Mouse (Mus musculus) lung, postnatal 4 days (tissue): ENCODE measurements around the gene Prdm10.

ENCODE experiments used
- DNase-seq, 2 experiments: peaks; one replicate each; pipeline ENCODE4 v3.0.0; 2021

Prdm10 gene

DNA sequence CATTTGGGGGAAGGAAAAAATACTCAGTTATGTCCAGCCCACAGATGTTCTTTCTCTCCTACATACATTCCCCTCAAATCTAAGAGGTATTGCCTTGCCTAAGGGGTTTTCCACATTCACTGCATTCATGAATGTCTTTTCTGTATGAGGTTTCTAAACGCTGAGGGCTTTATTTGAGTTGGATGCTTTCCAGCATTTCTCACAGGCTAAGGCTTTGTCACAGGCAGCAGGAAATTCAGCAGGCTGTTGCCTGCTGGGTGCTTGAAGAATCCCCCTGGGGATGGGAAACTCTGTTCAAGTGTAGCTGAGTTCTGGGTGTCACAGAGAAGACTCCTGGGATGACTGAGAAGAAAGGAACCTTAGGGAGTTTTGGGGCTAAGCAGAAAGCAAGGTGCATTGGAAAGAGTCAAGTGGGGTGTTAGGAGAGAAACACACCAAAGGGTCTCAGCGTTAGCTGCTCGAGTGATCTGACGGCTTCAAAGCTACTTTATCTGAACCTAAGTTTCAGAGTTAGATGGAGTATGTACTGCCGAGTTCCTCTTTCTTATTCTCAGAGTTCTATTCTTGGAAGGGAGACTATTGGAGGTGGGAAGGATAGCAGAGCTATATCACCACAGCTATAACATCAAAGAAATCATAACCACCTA, 14.2 kb upstream of the Prdm10 start:
- DNase-seq: peak in 1 of 2 experiments; percentile 32

DNA sequence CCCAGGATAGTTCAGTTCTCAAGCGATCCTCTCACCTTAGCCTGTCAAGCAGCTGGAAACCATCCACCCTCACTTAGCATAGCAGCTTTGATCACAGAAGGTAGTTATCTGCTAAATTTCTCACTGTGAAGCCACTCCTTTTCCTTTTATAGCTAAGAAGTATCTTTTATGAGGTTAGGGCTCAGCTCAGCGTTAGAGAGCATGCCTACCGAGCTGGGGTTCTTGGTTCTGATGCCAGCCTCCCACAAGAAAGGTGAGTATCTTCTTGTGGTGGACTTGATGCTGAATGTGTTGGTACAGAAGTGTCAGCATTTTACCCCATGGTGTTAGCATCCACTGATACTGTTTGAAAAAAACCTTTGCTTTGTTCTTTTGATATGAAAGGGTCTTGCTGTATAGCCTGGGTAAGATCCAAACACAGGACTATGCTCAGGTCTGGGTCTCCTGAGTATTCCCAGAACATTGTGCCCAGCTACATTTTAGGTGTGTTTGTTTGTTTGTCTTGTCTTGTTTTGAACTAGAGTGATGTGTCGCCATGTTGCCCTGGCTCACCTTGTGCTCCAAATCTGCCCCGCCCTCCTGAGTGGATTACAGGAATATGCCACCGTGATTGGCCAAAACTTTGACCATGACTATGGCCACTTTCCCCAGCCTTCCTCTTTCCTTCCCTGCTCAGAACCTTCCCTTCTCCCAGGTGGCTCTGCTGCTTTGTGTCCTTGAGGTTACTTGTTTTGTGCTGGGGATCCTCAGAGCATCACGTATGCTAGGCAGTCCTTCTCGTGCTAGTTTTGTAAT, 8.9 kb upstream of the Prdm10 start:
- DNase-seq: no peak

DNA sequence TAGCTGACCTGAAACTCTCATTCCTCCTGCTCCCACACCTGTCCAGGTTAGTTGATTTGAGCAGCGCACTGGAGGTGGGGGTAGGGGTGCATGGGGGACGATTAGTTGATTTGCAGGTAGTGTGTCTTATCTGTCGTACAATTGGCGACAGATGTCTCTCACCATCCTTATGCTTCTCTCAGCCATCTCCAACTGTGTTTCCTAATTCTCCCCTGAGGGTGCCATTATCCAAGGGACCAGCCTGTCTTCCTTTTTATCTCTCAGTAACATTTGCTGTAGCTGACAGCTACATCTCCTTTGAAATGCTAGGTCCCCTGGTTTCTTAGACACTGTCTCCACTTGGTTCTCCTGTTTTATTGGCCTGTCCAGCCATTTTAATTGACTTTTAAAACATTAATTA, 8.2 kb upstream of the Prdm10 start:
- DNase-seq: no peak

DNA sequence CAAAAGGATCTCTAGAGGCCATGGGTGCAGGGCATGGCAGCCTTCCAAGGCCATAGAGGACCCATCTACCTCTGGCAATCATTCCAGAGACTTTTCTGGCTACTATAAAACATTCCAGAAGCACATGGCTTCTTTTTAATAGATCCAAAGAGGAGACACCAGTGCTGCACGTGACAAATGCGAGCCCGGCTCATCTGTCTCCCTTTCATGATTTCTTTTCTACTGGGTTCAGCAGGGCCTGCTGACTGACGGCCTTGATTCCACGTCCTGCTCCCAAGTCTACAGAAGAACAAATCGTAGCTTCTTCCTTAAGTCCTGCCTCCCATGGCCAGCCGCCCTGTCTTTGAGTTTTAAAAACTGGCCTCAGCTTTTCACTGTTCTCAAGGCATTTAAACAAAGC, 1.7 kb upstream of the Prdm10 start:
- no peak for DNase-seq

DNA sequence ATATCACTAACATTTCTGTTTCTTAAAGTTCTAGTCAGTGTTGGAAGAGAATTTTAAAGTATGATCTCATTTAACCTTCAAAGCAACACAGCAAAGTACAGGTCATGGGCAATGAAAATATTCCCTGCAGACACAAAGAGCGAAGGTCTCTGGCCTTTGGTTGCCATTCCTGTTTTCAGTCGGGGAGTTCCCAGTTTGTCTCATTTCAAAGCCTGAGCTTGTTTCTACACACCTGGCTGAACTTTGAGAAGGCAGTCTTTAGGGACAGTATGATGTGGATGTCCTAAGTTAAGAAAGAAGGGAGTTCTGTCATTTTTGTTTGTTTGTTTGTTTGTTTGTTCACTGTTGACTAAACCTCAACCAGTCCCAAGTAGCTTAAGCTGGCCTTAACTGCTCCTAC, 1.0 kb upstream of the Prdm10 start:
- DNase-seq: no peak

DNA sequence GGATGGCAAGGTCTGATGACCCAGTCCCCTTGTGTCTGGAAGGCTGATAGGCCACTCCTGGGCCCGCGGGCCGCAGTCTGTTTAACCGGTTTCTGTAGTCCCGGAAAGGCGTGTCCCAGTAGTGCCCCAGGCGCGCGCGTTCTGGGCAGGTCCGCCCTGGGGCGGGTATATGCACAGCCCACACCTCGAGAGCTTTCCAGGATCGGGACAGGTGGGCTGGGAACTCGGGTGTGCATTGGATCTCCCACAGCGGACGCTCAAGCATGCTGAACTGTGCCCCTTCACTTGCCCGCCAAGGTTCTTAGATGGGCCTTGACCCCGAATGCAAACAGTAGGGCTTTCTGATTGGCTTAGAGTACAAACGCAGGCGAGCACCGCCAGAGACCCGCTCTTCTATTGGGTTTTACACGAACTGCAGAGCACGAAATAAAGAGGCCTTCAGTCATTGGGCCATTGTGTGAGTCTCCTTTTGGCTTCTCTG, 413 bp upstream of the Prdm10 start:
- peak; percentile 90 to 93 for DNase-seq

DNA sequence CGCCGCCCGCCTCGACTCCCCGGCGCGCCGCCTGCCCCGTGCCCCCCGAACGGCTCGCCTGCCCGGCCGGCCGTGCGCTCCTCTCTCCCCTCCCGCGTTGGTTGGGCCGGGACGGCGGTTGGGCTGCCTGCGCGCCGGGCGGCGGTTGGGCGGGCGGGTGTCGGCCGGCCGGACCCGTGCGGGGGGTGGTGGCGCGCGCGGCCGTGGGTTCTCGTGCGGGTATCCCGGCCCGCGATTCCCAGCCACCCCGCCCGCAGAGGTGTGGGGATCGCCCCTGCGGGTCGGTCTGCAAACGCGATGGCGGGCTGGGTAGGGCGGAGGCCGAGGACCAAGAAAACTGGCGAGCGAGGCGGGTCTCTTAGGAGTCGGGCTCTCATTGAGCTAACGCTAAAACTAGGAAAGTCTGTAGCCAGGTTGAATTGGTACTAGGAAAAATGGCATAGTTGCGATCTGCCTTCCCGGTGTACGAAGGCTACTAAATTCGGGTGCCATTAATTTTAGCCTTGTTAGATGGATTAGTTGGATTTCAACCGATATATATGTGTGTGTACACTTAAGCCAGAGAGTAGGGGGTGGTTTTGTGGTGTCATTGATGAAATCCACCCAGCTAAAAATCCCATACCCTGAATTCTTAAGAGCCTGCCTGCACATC, 799 bp downstream of the Prdm10 start:
- peak in 1 of 2 experiments; percentile 92 for DNase-seq

DNA sequence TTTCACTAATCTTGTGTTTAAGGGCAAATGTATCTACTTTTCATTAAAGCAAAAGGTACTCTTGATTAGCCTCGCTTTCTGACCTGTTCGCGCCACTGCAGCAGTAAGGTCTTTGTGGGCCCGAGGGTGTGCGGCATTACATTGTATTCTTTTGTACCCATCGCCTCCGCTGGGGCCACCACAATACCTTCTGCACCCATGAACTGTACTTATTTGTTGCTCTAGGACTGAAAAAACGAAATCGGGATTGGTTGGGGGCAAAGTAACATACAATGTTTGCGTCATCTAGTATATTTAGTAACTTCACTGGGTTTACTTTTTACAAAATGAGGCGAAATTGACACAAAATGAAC, 1.3 kb downstream of the Prdm10 start:
- DNase-seq: peak; percentile 29 to 31

DNA sequence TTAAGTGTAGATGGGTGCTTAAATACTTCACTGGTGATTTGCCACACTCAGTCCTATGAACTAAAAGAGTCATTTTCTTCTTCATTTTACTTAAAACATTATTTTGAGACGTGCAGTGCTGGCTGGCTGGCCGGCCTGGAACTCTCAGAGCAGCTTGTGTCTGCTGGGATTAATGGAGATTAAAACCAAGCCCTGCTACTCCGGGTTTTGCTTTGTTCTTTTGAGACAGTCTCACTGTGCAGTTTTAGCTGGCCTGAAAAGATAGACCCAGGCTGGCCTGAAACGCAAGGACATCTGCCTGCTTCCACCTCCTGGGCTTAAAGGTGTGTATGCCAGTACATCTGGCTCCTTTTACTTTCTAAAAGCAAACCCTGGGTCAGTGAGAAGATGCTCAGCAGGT, 2.2 kb downstream of the Prdm10 start:
- no peak for DNase-seq

DNA sequence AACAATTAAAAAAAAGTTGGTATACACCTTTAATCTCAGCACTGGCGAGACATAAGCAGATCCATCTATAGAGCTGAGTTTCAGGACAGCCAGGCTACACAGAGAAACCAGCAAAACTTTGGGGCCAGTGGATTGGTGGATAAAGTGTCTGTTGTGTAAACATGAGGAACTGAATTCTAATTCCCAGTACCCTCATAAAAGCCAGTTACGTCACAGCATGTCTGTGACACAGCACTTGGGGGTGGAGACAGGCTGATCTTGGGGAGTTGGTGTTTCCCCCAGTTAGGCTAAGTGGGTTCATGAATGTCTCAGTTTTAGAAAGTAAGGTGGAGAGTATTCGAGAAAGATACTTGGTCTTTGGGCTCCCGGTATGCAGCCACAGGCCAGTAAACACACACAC, 2.7 kb downstream of the Prdm10 start:
- no peak for DNase-seq

DNA sequence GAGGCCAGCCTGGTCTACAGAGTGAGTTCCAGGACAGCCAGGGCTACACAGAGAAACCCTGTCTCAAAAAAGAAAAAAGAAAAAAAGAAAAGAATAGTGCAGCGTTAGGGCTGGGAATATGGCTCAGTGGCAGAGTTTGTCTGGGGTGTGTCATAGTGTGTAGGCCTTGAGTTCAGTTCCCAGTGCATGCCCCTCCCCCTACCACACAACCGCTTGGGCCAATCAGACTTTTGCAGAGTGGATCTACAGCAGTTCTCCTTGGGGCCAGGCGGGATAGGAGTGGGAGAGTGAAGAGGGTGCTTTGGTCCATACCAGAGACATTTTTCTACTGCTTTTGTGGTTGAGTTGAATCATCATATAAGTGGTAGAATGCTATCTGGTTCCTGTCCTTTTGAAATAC, 3.6 kb downstream of the Prdm10 start:
- DNase-seq: no peak

DNA sequence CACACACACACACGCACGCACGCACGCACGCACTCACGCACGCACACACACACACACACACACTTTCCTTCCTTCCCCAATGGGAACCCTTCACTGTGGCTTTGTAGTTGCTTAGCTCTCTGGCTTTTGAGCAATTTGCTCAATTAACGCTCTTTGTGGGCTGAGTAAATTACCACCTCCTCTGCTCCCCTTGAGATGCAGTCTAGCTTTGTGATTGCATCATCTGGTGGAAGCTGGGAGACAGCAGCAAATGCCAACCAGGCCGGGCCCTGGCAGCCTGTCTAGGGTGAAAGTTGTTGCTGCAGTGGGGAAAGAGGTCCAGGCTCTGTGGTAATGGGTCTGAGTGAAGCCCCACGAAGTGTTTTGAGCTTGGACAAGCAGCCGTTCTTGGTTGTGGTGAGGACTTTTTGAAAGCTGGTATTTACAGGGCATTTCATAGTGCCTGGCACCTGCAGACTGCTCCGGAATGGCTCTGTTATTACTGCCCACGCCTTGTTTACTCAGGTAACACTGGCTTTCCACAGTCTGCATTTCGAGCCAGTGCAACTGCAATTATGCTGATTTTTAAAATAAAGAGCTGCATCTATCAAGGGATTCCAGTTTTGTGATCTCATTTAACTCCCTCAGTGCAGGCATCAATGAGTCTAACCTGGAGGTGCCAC, 10.0 kb downstream of the Prdm10 start:
- peak; percentile 48 to 58 for DNase-seq

DNA sequence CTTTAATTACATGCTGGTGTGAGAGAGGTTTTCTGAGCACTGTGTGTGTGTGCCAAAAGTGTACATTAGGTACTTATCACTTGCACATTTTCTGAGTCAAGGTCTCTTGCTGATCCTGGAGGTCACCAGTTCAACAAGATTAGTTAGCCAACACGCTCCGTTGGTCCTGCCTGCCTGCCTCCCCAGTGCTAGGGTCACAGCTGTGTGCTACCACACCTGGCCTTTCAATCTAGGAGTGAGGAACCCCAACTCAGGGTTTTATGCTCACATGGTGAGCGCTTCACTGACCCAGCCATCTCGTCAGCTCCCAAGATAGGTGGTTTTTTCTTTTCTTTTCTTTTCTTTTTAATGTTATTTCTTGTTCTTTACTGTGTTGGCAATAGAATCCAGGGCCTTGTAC, 11.6 kb downstream of the Prdm10 start:
- DNase-seq: no peak

DNA sequence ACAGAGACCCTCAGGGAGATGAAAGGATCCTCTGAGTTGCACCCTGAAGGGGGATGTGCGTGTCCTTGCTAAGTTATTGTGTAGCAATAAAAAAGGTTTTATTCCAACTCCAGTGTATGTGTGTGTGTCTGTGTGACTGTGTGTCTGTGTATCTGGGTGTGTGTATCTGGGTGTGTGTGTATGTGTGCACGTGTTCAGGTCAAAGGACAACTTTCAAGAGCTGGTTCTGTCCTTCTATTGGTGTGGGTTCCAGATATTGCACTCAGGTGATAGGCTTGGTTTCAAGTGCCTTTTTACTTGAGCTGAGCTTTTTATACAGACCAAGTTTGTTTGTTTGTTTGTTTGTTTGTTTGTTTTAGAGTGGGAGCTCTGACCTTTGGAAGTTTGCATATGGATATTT, 12.9 kb downstream of the Prdm10 start:
- DNase-seq: no peak

DNA sequence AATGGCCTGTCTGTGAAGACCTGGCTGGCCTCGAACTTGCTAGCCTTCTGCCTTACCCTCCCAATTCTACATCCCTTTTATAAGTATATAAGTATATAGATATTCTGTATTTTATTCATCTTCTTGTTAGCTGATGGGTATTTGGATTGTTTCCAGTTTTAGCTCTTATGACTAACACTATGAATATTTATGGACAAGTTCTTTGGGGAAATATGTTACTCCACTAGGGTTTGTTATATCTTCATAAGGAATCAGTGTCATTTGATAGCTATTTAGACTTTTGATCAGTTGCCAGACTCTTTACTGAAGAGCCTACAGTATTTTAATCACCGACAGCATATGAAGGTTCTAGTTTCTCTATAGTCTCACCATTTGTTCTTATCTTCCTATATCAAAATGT, 15.0 kb downstream of the Prdm10 start:
- no peak for DNase-seq

DNA sequence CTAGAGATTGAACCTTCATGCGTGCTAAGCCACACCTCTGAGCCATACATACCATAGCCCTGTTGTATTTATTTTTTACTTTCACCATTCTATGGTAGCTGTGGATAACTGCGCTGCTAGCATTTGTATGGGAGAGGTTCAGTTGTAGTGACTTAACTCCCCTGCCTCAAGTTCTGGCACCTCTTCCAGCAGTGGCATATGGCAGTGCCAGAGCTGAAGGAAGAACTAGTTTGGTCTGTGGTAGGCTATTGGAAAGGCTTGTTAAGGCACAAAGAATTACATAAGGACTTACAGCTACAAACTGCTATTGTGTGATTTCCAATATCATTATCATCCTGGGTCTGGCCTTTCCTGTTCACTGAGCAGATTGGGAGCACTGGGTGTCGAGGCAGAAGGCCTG, 16.0 kb downstream of the Prdm10 start:
- no peak for DNase-seq

DNA sequence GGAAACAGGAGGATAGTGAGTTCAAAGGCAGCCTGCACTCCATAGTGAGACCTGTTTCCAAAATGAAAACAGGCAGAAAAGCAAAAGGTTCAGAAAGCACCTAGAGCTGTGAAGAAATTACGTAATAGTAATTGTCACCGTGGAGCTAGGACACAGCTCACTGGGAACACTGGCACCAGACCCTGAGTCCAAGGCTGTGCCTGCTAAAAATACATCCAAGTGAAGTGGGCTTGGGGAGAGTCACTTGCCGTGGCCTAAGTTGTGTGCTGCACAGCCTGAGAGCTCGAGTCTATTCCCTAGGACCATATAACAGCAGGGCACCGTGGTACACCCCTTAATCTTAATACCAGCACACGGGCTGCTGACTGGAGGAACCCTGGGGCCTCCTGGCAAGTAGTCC, 18.4 kb downstream of the Prdm10 start:
- no peak for DNase-seq

DNA sequence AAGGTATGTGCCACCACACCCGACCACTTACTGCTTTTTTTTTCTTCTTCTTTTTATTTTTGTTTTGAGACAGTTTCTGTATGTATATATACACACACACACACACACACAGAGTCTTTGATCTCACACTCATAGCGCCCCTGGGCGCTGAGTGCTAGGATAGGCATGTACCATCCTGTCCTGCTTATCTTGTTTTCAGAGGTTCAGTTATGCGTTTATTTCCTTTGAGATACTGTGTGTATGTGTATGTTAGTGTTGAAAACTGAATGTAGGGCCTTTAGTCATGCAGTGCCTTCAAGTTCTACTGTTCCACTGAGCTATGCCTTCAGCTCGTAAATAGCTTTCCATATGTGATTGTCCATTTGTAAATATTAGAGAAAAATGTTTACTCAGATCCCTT, 20.2 kb downstream of the Prdm10 start:
- no peak for DNase-seq

DNA sequence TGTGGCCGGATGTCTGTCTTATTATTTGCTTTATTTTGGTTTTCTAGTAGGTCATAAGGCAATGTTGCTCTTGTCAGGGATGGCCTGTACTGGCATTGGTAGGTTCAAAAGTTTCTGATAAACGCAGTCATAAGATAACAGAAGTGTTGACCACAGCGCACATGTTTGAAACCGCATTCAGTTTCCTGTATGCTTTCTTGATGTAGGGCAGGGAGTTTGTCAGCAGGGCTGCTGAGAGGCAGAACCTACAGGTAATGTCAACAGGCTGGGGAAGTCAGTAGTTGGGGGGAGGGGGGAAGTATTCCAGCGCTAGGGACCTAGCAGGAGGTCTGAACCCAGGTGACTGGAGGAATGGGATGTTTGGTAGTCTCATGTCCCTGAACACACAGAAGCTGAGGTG, 20.8 kb downstream of the Prdm10 start:
- DNase-seq: no peak

DNA sequence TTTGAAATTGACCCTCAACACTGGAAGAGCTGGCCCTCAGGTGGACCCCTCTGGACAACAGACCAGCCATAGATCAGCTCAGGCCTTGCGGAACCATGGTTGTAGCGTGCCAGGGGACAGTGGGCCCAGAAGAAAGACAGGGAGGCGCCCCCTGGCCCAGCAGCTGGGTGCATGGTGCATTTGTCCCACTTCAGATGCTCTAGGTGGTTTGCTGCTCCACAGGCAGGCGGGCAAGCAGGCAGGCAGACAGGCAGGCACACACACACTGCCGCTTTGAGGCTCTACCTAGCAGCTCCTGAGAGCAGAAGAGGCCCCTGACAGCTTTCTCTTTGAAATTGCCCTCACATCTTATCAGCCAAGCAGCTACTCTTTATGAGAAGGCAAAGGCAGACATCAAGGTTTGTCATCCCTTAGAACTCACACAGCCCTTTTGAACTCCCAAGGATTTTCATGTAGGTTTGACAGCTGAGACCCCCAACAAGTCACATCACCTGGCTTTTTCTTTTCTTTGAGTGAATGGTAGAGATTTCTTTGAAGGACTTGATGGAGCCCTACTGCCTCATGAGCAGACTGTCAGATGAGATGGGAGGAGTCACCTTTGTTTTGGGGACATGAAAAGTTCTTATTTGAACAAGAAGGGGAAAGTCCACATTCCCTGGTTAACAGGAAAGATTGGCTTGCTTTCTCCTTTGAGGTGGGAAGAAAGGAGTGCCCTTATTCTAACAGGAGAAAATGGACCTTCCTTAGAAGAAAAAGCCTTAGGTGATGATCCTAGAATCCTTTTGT, 21.4 kb downstream of the Prdm10 start:
- DNase-seq: no peak

DNA sequence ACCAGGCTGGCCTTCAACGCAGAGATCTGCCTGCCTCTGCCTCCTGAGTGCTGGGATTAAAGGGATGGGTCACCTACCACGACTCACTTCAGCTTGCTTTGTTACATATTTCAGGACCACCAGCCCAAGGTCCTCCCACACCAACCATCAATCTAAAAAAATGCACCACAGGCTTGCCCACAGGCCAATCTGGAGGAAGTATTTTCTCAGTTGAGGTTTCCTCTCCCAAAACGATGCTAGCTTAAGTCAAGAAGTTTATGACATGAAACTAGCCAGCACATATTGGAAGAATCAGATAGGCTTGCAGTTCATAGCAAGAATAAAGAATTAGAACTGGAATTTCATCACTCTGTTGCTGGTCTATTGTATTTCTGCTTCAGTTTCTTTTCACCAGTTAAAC, 24.0 kb downstream of the Prdm10 start:
- no peak for DNase-seq

DNA sequence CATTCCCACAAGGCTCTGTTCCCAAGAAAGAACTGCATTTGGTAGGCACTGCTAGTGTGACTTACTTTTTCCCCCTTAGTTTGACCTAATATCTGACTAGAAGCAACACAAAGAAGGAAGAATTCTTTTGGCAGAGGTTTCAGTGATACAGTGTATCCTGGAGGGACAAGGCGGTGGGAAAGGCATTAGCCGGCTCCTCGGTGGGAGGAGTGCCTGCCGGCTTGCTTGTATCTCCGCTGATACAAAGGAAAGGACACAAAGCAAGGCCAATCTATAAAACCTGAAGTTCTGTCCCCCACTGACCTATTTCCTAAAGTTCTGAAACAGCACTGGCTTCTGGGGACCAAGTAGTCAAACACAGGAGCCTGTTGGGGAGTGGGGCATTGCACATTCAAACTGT, 24.8 kb downstream of the Prdm10 start:
- no peak for DNase-seq

DNA sequence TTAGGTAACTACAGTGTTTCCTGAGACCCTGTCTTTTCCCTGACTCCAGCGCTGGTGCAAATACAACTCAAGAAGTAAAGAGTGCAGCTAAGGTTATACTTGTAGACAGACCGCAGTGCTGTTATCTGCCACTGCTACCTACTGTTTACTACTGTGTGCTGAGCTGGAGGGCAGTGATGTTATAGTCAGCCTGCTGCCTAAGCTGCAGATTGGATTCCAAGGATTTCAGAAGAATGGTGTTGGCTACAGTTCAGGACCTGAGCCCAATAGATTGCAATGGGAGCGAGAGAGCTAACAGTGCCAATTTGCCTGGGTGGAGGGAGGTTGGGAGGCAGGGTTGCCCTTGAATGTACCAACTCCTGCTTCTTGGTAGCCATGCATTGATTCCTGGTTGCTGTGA, 25.5 kb downstream of the Prdm10 start:
- DNase-seq: no peak
